Mouse (Mus musculus): Measurements from ENCODE around the gene Colgalt1. TPM values are rescaled to one million over a fixed set of nuclear protein-coding genes. Genes with fewer than 3 reads are reported as not detected.

Gene Colgalt1
- polyA plus RNA-seq, 1 experiment: 172 TPM

GRCm38 (mm10) chr8:71670621-71671548 lies 60.1 kb downstream of the Colgalt1 start:
- no peak for DNase-seq
- 2% methylated on average over 61 of the region's 64 CpGs for WGBS
- TF ChIP-seq POLR2A (IDR thresholded peaks at IDR 0.05; ENCODE audit: borderline replicate concordance, extremely low read depth, low read depth, low read length) (no peak), CTCF (IDR thresholded peaks at IDR 0.05; ENCODE audit: insufficient read depth, low read length) (no peak)
- Histone ChIP-seq H3K4me3 (replicated peaks; ENCODE audit: extremely low read depth, low read depth, low read length) (peak overlapping the region; percentile 50), H3K4me1 (ENCODE audit: control insufficient read depth, insufficient read depth, low read length) (peaks cover 3% of the 10 kb centered on the region; the same call in 1 of the 2 replicates)

GRCm38 (mm10) chr8:71671549-71671965 lies 60.8 kb downstream of the Colgalt1 start, which contains the start of gene Unc13a:
TSS of gene Unc13a (minus strand) at chr8:71671757.
- peaks cover 3% of the 10 kb centered on the region; the same call in 1 of the 2 replicates for H3K4me1 ChIP-seq (ENCODE audit: control insufficient read depth, insufficient read depth, low read length)
- WGBS: under 1% methylated on average over 42 of the region's 42 CpGs
- peak; percentile 35; the same call in 1 of the 2 replicates for TF ChIP-seq POLR2A (IDR thresholded peaks at IDR 0.05; ENCODE audit: borderline replicate concordance, extremely low read depth, low read depth, low read length)
- TF ChIP-seq CTCF (IDR thresholded peaks at IDR 0.05; ENCODE audit: insufficient read depth, low read length): no peak
- peak; percentile 90 for DNase-seq
- peak within 1 kb of the TSS; percentile 50 for H3K4me3 ChIP-seq (replicated peaks; ENCODE audit: extremely low read depth, low read depth, low read length)

GRCm38 (mm10) chr8:71672168-71672735 lies 61.5 kb downstream of the Colgalt1 start:
- H3K4me3 ChIP-seq (replicated peaks; ENCODE audit: extremely low read depth, low read depth, low read length): no peak overlapping the region
- no peak for DNase-seq
- H3K4me1 ChIP-seq (ENCODE audit: control insufficient read depth, insufficient read depth, low read length): peaks cover 3% of the 10 kb centered on the region
- WGBS: 66% methylated on average over 6 of the region's 6 CpGs
- TF ChIP-seq POLR2A (IDR thresholded peaks at IDR 0.05; ENCODE audit: borderline replicate concordance, extremely low read depth, low read depth, low read length) (no peak), CTCF (IDR thresholded peaks at IDR 0.05; ENCODE audit: insufficient read depth, low read length) (no peak)

GRCm38 (mm10) chr8:71674071-71674470 lies 63.3 kb downstream of the Colgalt1 start:
- Histone ChIP-seq H3K4me1 (ENCODE audit: control insufficient read depth, insufficient read depth, low read length) (peaks cover 10% of the 10 kb centered on the region), H3K4me3 (replicated peaks; ENCODE audit: extremely low read depth, low read depth, low read length) (no peak overlapping the region)
- DNase-seq: no peak
- TF ChIP-seq POLR2A (IDR thresholded peaks at IDR 0.05; ENCODE audit: borderline replicate concordance, extremely low read depth, low read depth, low read length) (no peak), CTCF (IDR thresholded peaks at IDR 0.05; ENCODE audit: insufficient read depth, low read length) (no peak)
- WGBS: 67% methylated on average over 2 of the region's 2 CpGs

Other genes starting within 250 kb of the Colgalt1 start
- 111 and 121 TPM in 2 replicates for gene Use1, start 244.2 kb upstream of the Colgalt1 start, polyA plus RNA-seq (2012; rRNA removed)
- 16.9 and 21.1 TPM in 2 replicates for gene Ocel1, start 239.7 kb upstream of the Colgalt1 start, polyA plus RNA-seq (2012; rRNA removed)
- gene Nr2f6, start 229.0 kb upstream of the Colgalt1 start, polyA plus RNA-seq (2012; rRNA removed): 133 and 205 TPM in 2 replicates
- gene Ushbp1, start 215.2 kb upstream of the Colgalt1 start, polyA plus RNA-seq (2012; rRNA removed): 155 and 170 TPM in 2 replicates
- gene Babam1, start 214.1 kb upstream of the Colgalt1 start, polyA plus RNA-seq (2012; rRNA removed): 120 and 145 TPM in 2 replicates
- 1.4 and 2.2 TPM in 2 replicates for gene Ankle1, start 205.0 kb upstream of the Colgalt1 start, polyA plus RNA-seq (2012; rRNA removed)
- gene Abhd8, start 147.3 kb upstream of the Colgalt1 start, polyA plus RNA-seq (2012; rRNA removed): 38.1 and 43.3 TPM in 2 replicates
- gene Mrpl34, start 146.0 kb upstream of the Colgalt1 start, polyA plus RNA-seq (2012; rRNA removed): 59.4 and 72.5 TPM in 2 replicates
- gene Dda1, start 141.8 kb upstream of the Colgalt1 start, polyA plus RNA-seq (2012; rRNA removed): 84.4 and 85.9 TPM in 2 replicates
- 25.5 and 30.6 TPM in 2 replicates for gene Ano8, start 125.0 kb upstream of the Colgalt1 start, polyA plus RNA-seq (2012; rRNA removed)
- 26.0 and 30.4 TPM in 2 replicates for gene Gtpbp3, start 122.9 kb upstream of the Colgalt1 start, polyA plus RNA-seq (2012; rRNA removed)
- 1,109 and 1,564 TPM in 2 replicates for gene Plvap, start 99.2 kb upstream of the Colgalt1 start, polyA plus RNA-seq (2012; rRNA removed)
- 0.42 and 0.49 TPM in 2 replicates for gene Ccdc194, start 85.3 kb upstream of the Colgalt1 start, polyA plus RNA-seq (2012; rRNA removed)
- gene Bst2, start 73.5 kb upstream of the Colgalt1 start, polyA plus RNA-seq (2012; rRNA removed): 437 and 505 TPM in 2 replicates
- gene Mvb12a, start 68.1 kb upstream of the Colgalt1 start, polyA plus RNA-seq (2012; rRNA removed): 131 and 132 TPM in 2 replicates
- 18.5 and 25.2 TPM in 2 replicates for gene Tmem221, start 52.1 kb upstream of the Colgalt1 start, polyA plus RNA-seq (2012; rRNA removed)
- gene Nxnl1, start 44.4 kb upstream of the Colgalt1 start, polyA plus RNA-seq (2012; rRNA removed): 0.09 TPM in 1 of 2 replicates, not detected in the other
- gene Slc27a1, start 42.1 kb upstream of the Colgalt1 start, polyA plus RNA-seq (2012; rRNA removed): 73.5 and 101 TPM in 2 replicates
- gene Pgls, start 18.8 kb upstream of the Colgalt1 start, polyA plus RNA-seq (2012; rRNA removed): 140 TPM in 2 replicates
- gene Fam129c, start 13.3 kb upstream of the Colgalt1 start, polyA plus RNA-seq (2012; rRNA removed): 4.8 and 5.4 TPM in 2 replicates
- 0.25 and 0.32 TPM in 2 replicates for gene Unc13a, start 60.8 kb downstream of the Colgalt1 start, polyA plus RNA-seq (2012; rRNA removed)
- gene Jak3, start 65.3 kb downstream of the Colgalt1 start, polyA plus RNA-seq (2012; rRNA removed): 56.6 and 72.7 TPM in 2 replicates
- gene Insl3, start 78.2 kb downstream of the Colgalt1 start, polyA plus RNA-seq (2012; rRNA removed): 58.5 and 60.7 TPM in 2 replicates
- gene B3gnt3, start 90.8 kb downstream of the Colgalt1 start, polyA plus RNA-seq (2012; rRNA removed): 25.0 and 31.3 TPM in 2 replicates
- gene Fcho1, start 114.7 kb downstream of the Colgalt1 start, polyA plus RNA-seq (2012; rRNA removed): 20.0 and 23.3 TPM in 2 replicates